Mouse (Mus musculus) midbrain, embryonic 15.5 days (tissue): Measurements from ENCODE around the gene Zfp629. TPM values are rescaled to one million over a fixed set of nuclear protein-coding genes. Genes with fewer than 3 reads are reported as not detected.
"Not testable (repeated sequence)": the region's sequence is repeated elsewhere in the genome, so short reads cannot be mapped to it uniquely, and the experiment has no call there.

Source experiments
- ATAC-seq: fragments of 200-750 bp; cut with Nextera tagmentation; replicated peaks from 2 replicates; pipeline ENCODE4 v1.8.0; 2017; ENCODE audit warnings: moderate TSS enrichment
- H3K27ac ChIP-seq: fragments of 300-500 bp; sonication (generic); 2 replicates; pipeline ENCODE4 v1.5.1; 2015; ENCODE audit warnings: mild to moderate bottlenecking, inconsistent platforms
- H3K27me3 ChIP-seq: fragments of 300-500 bp; sonication (generic); replicated peaks from 2 replicates; pipeline ENCODE4 v1.6.1; 2015; ENCODE audit warnings: inconsistent platforms
- H3K36me3 ChIP-seq: fragments of 300-500 bp; sonication (generic); replicated peaks from 2 replicates; pipeline ENCODE4 v1.6.1; 2015; ENCODE audit warnings: inconsistent platforms
- H3K4me1 ChIP-seq: fragments of 300-500 bp; sonication (generic); 2 replicates; pipeline ENCODE4 v1.6.1; 2015; ENCODE audit warnings: inconsistent platforms
- H3K4me2 ChIP-seq: fragments of 300-500 bp; sonication (generic); 2 replicates; pipeline ENCODE4 v1.6.1; 2015; ENCODE audit warnings: inconsistent platforms, mild to moderate bottlenecking, moderate library complexity
- H3K4me3 ChIP-seq: fragments of 300-500 bp; sonication (generic); 2 replicates; pipeline ENCODE4 v1.5.1; 2015; ENCODE audit warnings: mild to moderate bottlenecking, inconsistent platforms
- H3K9ac ChIP-seq: fragments of 300-500 bp; sonication (generic); 2 replicates; pipeline ENCODE4 v1.6.1; 2015; ENCODE audit warnings: mild to moderate bottlenecking, inconsistent platforms
- H3K9me3 ChIP-seq: fragments of 300-500 bp; sonication (generic); 2 replicates; pipeline ENCODE4 v1.6.1; 2016; ENCODE audit warnings: inconsistent platforms
- WGBS: fragments of 180-500 bp; shearing (Covaris S2); methylation state at CpG from one replicate; pipeline ENCODE4 v1.1.7; 2015; ENCODE audit warnings: mixed read lengths; 5-methylcytosine and 5-hydroxymethylcytosine counted together
- polyA plus RNA-seq: library from polyadenylated mRNA; unstranded; fragments of >200 nt; fragmentation: Nextera tagmentation; extraction: Ambion mirVana; gene quantifications from 2 replicates; pipeline ENCODE4 v1.2.1, GENCODE M21; 2015

The Zfp629 gene
- polyA plus RNA-seq, 1 experiment from 2014 or later, result 25.5 TPM

DNA sequence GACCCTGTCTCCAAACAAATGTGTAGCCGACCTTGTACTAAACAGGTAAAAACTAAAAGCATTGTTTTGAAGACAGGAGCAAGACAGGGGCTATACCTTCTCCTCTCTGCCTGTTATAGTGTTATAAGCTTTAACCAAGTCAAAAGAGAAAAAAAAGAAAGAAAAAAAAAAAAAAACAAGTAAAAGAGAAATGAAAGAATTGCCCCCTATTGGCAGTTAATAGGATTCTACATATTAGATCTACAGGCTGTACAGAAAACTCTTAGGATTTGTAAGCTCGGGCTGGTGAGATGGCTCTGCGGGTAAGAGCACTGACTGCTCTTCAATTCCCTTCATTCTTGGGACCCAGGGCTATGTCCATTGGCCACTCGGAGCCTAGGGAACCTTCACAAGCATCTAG is 26.7 kb upstream of the Zfp629 start:
- Histone ChIP-seq H3K27me3 (no peaks in the 10 kb centered on the region), H3K36me3 (no peaks in the 10 kb centered on the region), H3K4me1 (peaks cover 4% of the 10 kb centered on the region), H3K9me3 (no peaks in the 10 kb centered on the region), H3K4me2 (no peak overlapping the region), H3K4me3 (no peak overlapping the region), H3K9ac (no peak overlapping the region), H3K27ac (no peak overlapping the region)
- ATAC-seq, result no peak
- WGBS, result 70% methylated on average over 4 of the region's 4 CpGs

DNA sequence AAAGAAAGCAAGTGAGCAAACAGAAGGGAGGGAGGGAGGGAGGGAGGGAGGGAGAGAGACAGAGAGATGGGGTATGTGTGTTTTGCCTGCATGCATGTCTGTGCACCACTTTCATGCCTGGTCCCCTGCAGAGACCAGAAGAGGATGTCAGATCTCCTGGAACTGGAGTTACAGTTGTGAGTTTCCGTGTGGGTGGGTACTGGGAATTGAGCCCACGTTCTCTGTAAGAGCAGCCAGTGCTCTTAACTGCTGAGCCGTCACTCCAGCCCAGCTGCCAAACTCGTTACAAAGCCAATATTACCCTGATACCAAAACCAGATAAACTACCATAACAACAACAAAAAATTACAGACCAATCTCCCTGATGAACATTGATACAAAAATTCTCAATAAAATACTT is 25.7 kb upstream of the Zfp629 start:
- no peaks in the 10 kb centered on the region for H3K9me3 ChIP-seq
- no peaks in the 10 kb centered on the region for H3K36me3 ChIP-seq
- 61% methylated on average over 4 of the region's 4 CpGs for WGBS
- H3K27me3 ChIP-seq, result no peaks in the 10 kb centered on the region
- H3K27ac ChIP-seq, result no peak overlapping the region
- no peak overlapping the region for H3K4me2 ChIP-seq
- no peak overlapping the region for H3K9ac ChIP-seq
- H3K4me1 ChIP-seq, result peaks cover 12% of the 10 kb centered on the region
- H3K4me3 ChIP-seq, result no peak overlapping the region
- ATAC-seq, result no peak

- H3K27me3 ChIP-seq, result no peaks in the 10 kb centered on the region
- H3K4me3 ChIP-seq, result peak overlapping the region; percentile 61
- H3K9ac ChIP-seq, result peak overlapping the region; percentile 70
- peak; percentile 60; the same call in 1 of the 2 replicates for ATAC-seq
- WGBS, result 2% methylated on average over 27 of the region's 27 CpGs
- H3K9me3 ChIP-seq, result no peaks in the 10 kb centered on the region
- H3K27ac ChIP-seq, result peak overlapping the region; percentile 49
- no peaks in the 10 kb centered on the region for H3K36me3 ChIP-seq
- peak overlapping the region; percentile 74 for H3K4me2 ChIP-seq
- H3K4me1 ChIP-seq, result peaks cover 12% of the 10 kb centered on the region
Observed at GRCm38 (mm10) chr7:127636963-127637362, 21.4 kb upstream of the Zfp629 start.

DNA sequence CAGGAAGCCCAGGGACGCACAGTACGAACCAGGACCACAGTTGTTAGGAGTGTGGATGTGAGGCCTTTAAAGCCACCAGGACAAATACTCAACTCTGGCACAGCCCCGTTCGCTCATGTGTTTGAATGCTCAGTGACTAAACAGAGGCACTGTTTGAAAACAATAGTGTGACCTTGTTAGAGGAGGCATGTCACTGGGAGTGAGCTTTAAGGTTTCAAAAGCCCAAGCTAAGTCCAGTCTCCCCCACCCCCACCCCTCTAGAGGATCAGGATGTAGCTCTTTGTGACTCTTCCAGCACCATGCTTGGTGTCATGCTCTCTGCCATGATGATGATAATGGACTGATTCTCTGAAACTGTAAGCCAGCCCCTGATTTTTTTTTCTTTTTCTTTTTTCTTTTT is 15.8 kb upstream of the Zfp629 start:
- Histone ChIP-seq H3K27ac (no peak overlapping the region), H3K27me3 (no peaks in the 10 kb centered on the region), H3K9me3 (no peaks in the 10 kb centered on the region), H3K4me2 (no peak overlapping the region), H3K9ac (no peak overlapping the region), H3K36me3 (no peaks in the 10 kb centered on the region), H3K4me3 (no peak overlapping the region), H3K4me1 (peaks cover 2% of the 10 kb centered on the region; the same call in 1 of the 2 replicates)
- WGBS, result 64% methylated on average over 4 of the region's 4 CpGs
- no peak for ATAC-seq

DNA sequence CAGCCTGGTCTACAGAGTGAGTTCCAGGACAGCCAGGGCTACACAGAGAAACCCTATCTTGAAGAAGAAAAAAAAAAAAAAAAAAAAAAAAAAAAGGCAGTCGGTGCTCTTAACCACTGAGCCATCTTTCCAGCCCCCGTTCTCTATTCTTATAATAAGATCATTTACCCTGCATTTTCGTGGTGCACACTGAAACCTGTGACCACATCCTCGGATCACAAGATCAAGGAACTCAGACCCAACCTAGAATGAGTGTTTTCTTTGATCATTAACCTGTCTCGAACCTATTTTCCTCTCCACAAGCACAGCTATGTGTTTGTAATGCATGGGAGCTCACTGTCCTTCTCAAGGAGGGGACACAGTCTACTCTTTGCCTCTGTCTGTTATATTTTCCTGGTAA is 13.0 kb upstream of the Zfp629 start:
- H3K4me1 ChIP-seq, result no peaks in the 10 kb centered on the region
- ATAC-seq, result no peak
- no peaks in the 10 kb centered on the region for H3K27me3 ChIP-seq
- H3K36me3 ChIP-seq, result no peaks in the 10 kb centered on the region
- no peak overlapping the region for H3K4me3 ChIP-seq
- H3K9me3 ChIP-seq, result no peaks in the 10 kb centered on the region
- no peak overlapping the region for H3K4me2 ChIP-seq
- H3K27ac ChIP-seq, result no peak overlapping the region
- no peak overlapping the region for H3K9ac ChIP-seq
- WGBS, result 85% methylated on average over 5 of the region's 5 CpGs

GRCm38 (mm10) chr7:127626471-127626870 is 10.9 kb upstream of the Zfp629 start:
- H3K4me3 ChIP-seq, result no peak overlapping the region
- ATAC-seq, result no peak
- H3K4me2 ChIP-seq, result no peak overlapping the region
- H3K9ac ChIP-seq, result no peak overlapping the region
- H3K36me3 ChIP-seq, result no peaks in the 10 kb centered on the region
- no peak overlapping the region for H3K27ac ChIP-seq
- WGBS, result 90% methylated on average over 4 of the region's 4 CpGs
- H3K9me3 ChIP-seq, result no peaks in the 10 kb centered on the region
- no peaks in the 10 kb centered on the region for H3K4me1 ChIP-seq
- no peaks in the 10 kb centered on the region for H3K27me3 ChIP-seq

- no peaks in the 10 kb centered on the region for H3K27me3 ChIP-seq
- H3K36me3 ChIP-seq, result no peaks in the 10 kb centered on the region
- H3K9me3 ChIP-seq, result no peaks in the 10 kb centered on the region
- H3K4me1 ChIP-seq, result no peaks in the 10 kb centered on the region
- H3K4me3 ChIP-seq, result no peak overlapping the region
- no peak overlapping the region for H3K4me2 ChIP-seq
- no peak overlapping the region for H3K9ac ChIP-seq
- ATAC-seq, result no peak
- WGBS, result 98% methylated on average over 7 of the region's 7 CpGs
- H3K27ac ChIP-seq, result no peak overlapping the region
Observed at GRCm38 (mm10) chr7:127626039-127626438, 10.4 kb upstream of the Zfp629 start.

- not testable (repeated sequence) for H3K27me3 ChIP-seq, H3K27ac ChIP-seq, H3K4me2 ChIP-seq, H3K36me3 ChIP-seq, H3K9me3 ChIP-seq, H3K4me3 ChIP-seq, H3K9ac ChIP-seq, ATAC-seq
- 93% methylated on average over 7 of the region's 8 CpGs for WGBS
- peaks cover 24% of the 10 kb centered on the region for H3K4me1 ChIP-seq
Observed at GRCm38 (mm10) chr7:127618402-127618801, 2.8 kb upstream of the Zfp629 start.

DNA sequence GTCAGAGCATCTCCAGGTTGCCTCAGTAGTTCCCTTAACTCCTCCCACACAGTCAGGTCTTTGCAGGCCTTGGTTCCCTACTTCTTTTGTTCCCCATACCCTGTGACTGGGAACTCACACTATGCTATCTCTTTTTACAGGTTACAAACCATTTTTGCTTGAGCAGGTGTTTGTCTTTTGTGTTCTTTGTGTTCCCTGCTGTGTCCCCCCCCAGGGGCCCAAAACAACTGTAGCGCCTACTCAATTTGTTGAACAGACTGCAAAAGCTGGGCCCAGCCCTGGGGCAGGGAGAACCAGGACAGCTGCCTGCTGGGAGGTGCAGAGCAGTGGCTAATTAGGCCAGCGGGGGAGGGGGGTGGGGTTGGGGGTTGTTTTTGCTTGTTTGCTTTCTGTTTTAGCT is 2.4 kb upstream of the Zfp629 start:
- Histone ChIP-seq H3K4me3 (no peak overlapping the region), H3K9me3 (no peaks in the 10 kb centered on the region), H3K9ac (no peak overlapping the region), H3K27me3 (no peaks in the 10 kb centered on the region), H3K27ac (no peak overlapping the region), H3K4me1 (peaks cover 29% of the 10 kb centered on the region), H3K36me3 (no peaks in the 10 kb centered on the region), H3K4me2 (no peak overlapping the region)
- WGBS, result 37% methylated on average over 2 of the region's 2 CpGs
- ATAC-seq, result no peak

GRCm38 (mm10) chr7:127616881-127617280 is 1.3 kb upstream of the Zfp629 start:
- H3K4me2 ChIP-seq, result no peak overlapping the region
- H3K27ac ChIP-seq, result no peak overlapping the region
- peaks cover 29% of the 10 kb centered on the region for H3K4me1 ChIP-seq
- no peak for ATAC-seq
- H3K4me3 ChIP-seq, result no peak overlapping the region
- H3K9me3 ChIP-seq, result no peaks in the 10 kb centered on the region
- peaks cover 7% of the 10 kb centered on the region for H3K36me3 ChIP-seq
- no peaks in the 10 kb centered on the region for H3K27me3 ChIP-seq
- 94% methylated on average over 1 of the region's 1 CpGs for WGBS
- H3K9ac ChIP-seq, result no peak overlapping the region

DNA sequence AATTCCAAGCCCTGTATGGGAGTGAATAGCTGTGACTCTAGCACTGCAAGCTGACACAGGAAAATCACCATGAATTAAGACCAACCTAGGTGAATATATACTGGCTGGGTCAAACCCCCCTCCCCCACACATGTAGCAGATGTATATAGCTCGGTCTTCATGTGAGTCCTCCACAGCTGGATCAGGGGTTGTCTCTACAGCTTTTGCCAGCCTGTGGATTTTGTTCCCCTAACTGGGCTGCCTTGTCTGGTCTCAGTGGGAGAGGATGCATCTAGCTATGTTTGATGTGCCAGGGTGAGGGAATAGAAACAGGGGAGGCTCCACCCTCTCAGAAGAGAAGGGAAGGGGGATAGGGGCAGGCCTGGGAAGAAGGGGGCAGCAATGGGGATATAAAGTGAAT is 739 bp upstream of the Zfp629 start:
- no peak for ATAC-seq
- H3K4me1 ChIP-seq, result peaks cover 29% of the 10 kb centered on the region
- H3K27me3 ChIP-seq, result no peaks in the 10 kb centered on the region
- H3K9me3 ChIP-seq, result no peaks in the 10 kb centered on the region
- peak overlapping the region; percentile 91 for H3K4me2 ChIP-seq
- peak overlapping the region; percentile 97 for H3K4me3 ChIP-seq
- H3K36me3 ChIP-seq, result peaks cover 13% of the 10 kb centered on the region
- peak overlapping the region; percentile 92; the same call in 1 of the 2 replicates for H3K27ac ChIP-seq
- H3K9ac ChIP-seq, result peak overlapping the region; percentile 20; the same call in 1 of the 2 replicates
- 65% methylated on average over 1 of the region's 1 CpGs for WGBS

- peak overlapping the region; percentile 96 for H3K9ac ChIP-seq
- WGBS, result under 1% methylated on average over 43 of the region's 44 CpGs
- H3K9me3 ChIP-seq, result no peaks in the 10 kb centered on the region
- peaks cover 29% of the 10 kb centered on the region for H3K4me1 ChIP-seq
- H3K27me3 ChIP-seq, result no peaks in the 10 kb centered on the region
- H3K4me2 ChIP-seq, result peak overlapping the region; percentile 91
- peak overlapping the region; percentile 92 for H3K27ac ChIP-seq
- peak overlapping the region; percentile 97 for H3K4me3 ChIP-seq
- peak; percentile 55 for ATAC-seq
- peaks cover 31% of the 10 kb centered on the region for H3K36me3 ChIP-seq
Observed at GRCm38 (mm10) chr7:127614511-127614890, 1.1 kb downstream of the Zfp629 start.

DNA sequence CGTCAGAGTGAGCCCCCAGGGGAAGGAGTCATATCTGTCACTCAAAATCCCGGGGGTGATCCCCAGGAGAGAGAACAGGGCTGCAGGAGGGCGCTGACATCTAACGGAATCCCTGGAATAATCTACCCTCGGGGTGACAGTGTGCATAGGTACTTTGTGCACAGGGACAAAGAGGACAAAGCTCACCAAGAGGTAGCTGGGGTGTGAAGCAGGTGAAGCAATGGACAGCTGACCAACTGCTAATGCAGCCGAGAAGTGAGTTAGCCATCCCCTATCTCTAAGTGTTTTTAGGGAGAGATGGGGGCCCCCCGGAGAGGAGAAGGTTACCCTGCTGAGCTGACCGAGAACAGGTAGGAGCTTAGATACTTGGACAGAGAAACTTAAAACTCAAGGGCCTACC is 1.5 kb downstream of the Zfp629 start:
- no peaks in the 10 kb centered on the region for H3K27me3 ChIP-seq
- WGBS, result 16% methylated on average over 8 of the region's 8 CpGs
- H3K36me3 ChIP-seq, result peaks cover 35% of the 10 kb centered on the region
- peak overlapping the region; percentile 96 for H3K9ac ChIP-seq
- no peaks in the 10 kb centered on the region for H3K9me3 ChIP-seq
- peak overlapping the region; percentile 97 for H3K4me3 ChIP-seq
- peaks cover 29% of the 10 kb centered on the region for H3K4me1 ChIP-seq
- ATAC-seq, result no peak
- peak overlapping the region; percentile 91 for H3K4me2 ChIP-seq
- peak overlapping the region; percentile 92; the same call in 1 of the 2 replicates for H3K27ac ChIP-seq
